Mouse (Mus musculus): ENCODE results near the gene Vwa8.

DNA sequence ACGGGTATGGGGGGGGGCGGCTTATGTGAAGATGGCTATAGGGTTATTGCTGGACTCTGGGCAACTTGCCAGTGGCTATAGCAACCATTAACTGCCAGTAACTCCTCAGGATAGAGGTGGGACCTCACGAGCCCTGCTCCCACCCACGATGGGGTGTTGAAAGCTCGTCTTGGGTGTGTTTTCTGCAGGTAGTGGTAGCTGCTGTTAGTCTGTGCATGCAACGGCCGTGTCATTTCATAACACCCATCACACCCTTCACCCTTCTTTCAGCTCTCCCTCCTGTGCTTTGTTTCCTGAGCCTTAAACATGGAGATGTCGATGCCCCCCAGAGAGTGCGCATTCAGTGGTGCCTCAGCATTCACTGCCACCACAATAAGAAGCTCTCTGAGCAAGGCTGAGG, 329.4 kb downstream of the Vwa8 start:
- no peak for TF ChIP-seq CTCF (IDR thresholded peaks at IDR 0.05)
- TF ChIP-seq EP300 (IDR thresholded peaks at IDR 0.05), result no peak
